Mouse (Mus musculus): ENCODE results near the gene Zcchc14. TPM values are rescaled to one million over a fixed set of nuclear protein-coding genes. Genes with fewer than 3 reads are reported as not detected.

Zcchc14 gene
- polyA plus RNA-seq, 2 experiments: 22.4 to 37.9 TPM

GRCm38 (mm10) chr8:121593293-121593692, 59.4 kb downstream of the Zcchc14 start:
- Histone ChIP-seq H3K27ac (replicated peaks; ENCODE audit: low read depth, low read length) (no peak overlapping the region), H3K9ac (ENCODE audit: low read depth, low read length, severe bottlenecking) (no peak overlapping the region), H3K27me3 (ENCODE audit: control insufficient read depth, insufficient read depth, low read length) (no peaks in the 10 kb centered on the region), H3K9me3 (ENCODE audit: control insufficient read depth, low read length) (no peaks in the 10 kb centered on the region), H3K4me3 (replicated peaks; ENCODE audit: low read length) (no peak overlapping the region), H3K4me1 (ENCODE audit: control insufficient read depth, insufficient read depth, low read length) (peaks cover 11% of the 10 kb centered on the region), H3K36me3 (ENCODE audit: control insufficient read depth, insufficient read depth, low read length) (peaks cover 38% of the 10 kb centered on the region), H3K4me2 (replicated peaks; ENCODE audit: low read depth, low read length, severe bottlenecking) (no peak overlapping the region)
- DNase-seq (ENCODE audit: low spot score): no peak
- 96% methylated on average over 5 of the region's 5 CpGs for WGBS
- ATAC-seq (ENCODE audit: low FRiP score, low read depth): no peak
- TF ChIP-seq POLR2A (IDR thresholded peaks at IDR 0.05; ENCODE audit: borderline replicate concordance, extremely low read depth, insufficient read depth, insufficient read length): no peak

DNA sequence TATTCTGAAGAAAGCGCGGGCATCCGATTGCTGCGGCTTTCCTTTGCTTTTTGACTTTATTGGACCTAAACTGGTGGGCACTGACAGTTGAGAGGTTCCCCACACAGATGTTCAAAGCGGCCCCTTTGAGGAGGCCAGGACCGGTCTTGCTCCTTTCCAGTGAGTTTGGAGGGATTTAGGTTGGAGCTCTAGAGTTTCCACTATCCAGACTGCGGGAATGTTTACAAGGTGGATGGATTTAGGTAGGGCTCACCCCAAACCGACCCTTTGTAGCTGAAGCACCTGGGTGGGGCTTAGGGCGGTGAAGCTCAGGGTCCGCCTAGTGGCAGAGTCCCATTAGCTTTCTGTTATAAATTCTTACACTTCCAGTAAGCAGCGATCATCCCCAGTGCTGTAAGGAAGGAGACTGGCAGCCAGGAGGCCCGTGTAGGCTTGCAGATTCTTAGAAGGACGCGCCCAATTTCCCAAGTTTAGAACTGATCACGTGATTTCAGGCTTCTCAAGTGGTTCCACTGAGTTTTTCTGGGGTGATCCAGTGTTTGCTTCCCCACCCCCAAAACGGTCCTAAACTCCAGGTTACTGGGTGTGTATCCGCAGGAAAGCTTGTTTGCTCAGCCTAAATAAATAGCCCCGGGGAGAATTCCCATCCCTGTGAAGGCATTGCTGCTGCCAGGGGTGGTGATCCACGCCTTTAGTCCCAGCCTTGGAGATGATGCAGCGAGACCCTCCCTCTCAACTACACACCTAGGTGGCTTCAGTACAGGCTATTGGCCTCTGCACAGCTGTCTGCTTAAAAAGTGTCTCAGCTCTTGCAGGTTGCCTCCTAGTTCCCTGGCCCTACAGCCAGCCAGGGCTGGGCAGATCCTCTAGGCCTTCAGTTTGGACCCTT, 61.3 kb downstream of the Zcchc14 start:
- TF ChIP-seq POLR2A (IDR thresholded peaks at IDR 0.05; ENCODE audit: borderline replicate concordance, extremely low read depth, insufficient read depth, insufficient read length): no peak
- peaks cover 11% of the 10 kb centered on the region for H3K4me1 ChIP-seq (ENCODE audit: control insufficient read depth, insufficient read depth, low read length)
- H3K9ac ChIP-seq (ENCODE audit: low read depth, low read length, severe bottlenecking): peak overlapping the region; percentile 89
- peak overlapping the region; percentile 73; the same call in 1 of the 2 replicates for H3K27ac ChIP-seq (replicated peaks; ENCODE audit: low read depth, low read length)
- DNase-seq (ENCODE audit: low spot score) (peak; percentile 67), ATAC-seq (ENCODE audit: low FRiP score, low read depth) (no peak)
- WGBS: 12% methylated on average over 20 of the region's 20 CpGs
- peak overlapping the region; percentile 86 for H3K4me3 ChIP-seq (replicated peaks; ENCODE audit: low read length)
- H3K27me3 ChIP-seq (ENCODE audit: control insufficient read depth, insufficient read depth, low read length): no peaks in the 10 kb centered on the region
- peaks cover 23% of the 10 kb centered on the region for H3K36me3 ChIP-seq (ENCODE audit: control insufficient read depth, insufficient read depth, low read length)
- no peaks in the 10 kb centered on the region for H3K9me3 ChIP-seq (ENCODE audit: control insufficient read depth, low read length)
- H3K4me2 ChIP-seq (replicated peaks; ENCODE audit: low read depth, low read length, severe bottlenecking): peak overlapping the region; percentile 93

- peaks cover 19% of the 10 kb centered on the region for H3K36me3 ChIP-seq (ENCODE audit: control insufficient read depth, insufficient read depth, low read length)
- H3K9me3 ChIP-seq (ENCODE audit: control insufficient read depth, low read length): no peaks in the 10 kb centered on the region
- peak within 1 kb of the TSS; percentile 73 for H3K27ac ChIP-seq (replicated peaks; ENCODE audit: low read depth, low read length)
- peaks cover 11% of the 10 kb centered on the region for H3K4me1 ChIP-seq (ENCODE audit: control insufficient read depth, insufficient read depth, low read length)
- ATAC-seq (ENCODE audit: low FRiP score, low read depth) (peak; percentile 88), DNase-seq (ENCODE audit: low spot score) (peak; percentile 94)
- H3K4me2 ChIP-seq (replicated peaks; ENCODE audit: low read depth, low read length, severe bottlenecking): peak within 1 kb of the TSS; percentile 93
- WGBS: under 1% methylated on average over 81 of the region's 94 CpGs
- peak; percentile 86; the same call in 1 of the 2 replicates for TF ChIP-seq POLR2A (IDR thresholded peaks at IDR 0.05; ENCODE audit: borderline replicate concordance, extremely low read depth, insufficient read depth, insufficient read length)
- peak within 1 kb of the TSS; percentile 86 for H3K4me3 ChIP-seq (replicated peaks; ENCODE audit: low read length)
- H3K27me3 ChIP-seq (ENCODE audit: control insufficient read depth, insufficient read depth, low read length): no peaks in the 10 kb centered on the region
- H3K9ac ChIP-seq (ENCODE audit: low read depth, low read length, severe bottlenecking): peak within 1 kb of the TSS; percentile 89
These were observed 62.2 kb downstream of the Zcchc14 start, which contains the start of gene Map1lc3b for GRCm38 (mm10) chr8:121590203-121591177. TSS of gene Map1lc3b (plus strand) at chr8:121590361.

GRCm38 (mm10) chr8:121589205-121589726, 63.4 kb downstream of the Zcchc14 start:
- no peak for TF ChIP-seq POLR2A (IDR thresholded peaks at IDR 0.05; ENCODE audit: borderline replicate concordance, extremely low read depth, insufficient read depth, insufficient read length)
- Histone ChIP-seq H3K9ac (ENCODE audit: low read depth, low read length, severe bottlenecking) (no peak overlapping the region), H3K4me3 (replicated peaks; ENCODE audit: low read length) (no peak overlapping the region), H3K27ac (replicated peaks; ENCODE audit: low read depth, low read length) (no peak overlapping the region), H3K27me3 (ENCODE audit: control insufficient read depth, insufficient read depth, low read length) (no peaks in the 10 kb centered on the region), H3K36me3 (ENCODE audit: control insufficient read depth, insufficient read depth, low read length) (peaks cover 10% of the 10 kb centered on the region), H3K9me3 (ENCODE audit: control insufficient read depth, low read length) (no peaks in the 10 kb centered on the region), H3K4me1 (ENCODE audit: control insufficient read depth, insufficient read depth, low read length) (peaks cover 17% of the 10 kb centered on the region), H3K4me2 (replicated peaks; ENCODE audit: low read depth, low read length, severe bottlenecking) (no peak overlapping the region)
- no peak for ATAC-seq (ENCODE audit: low FRiP score, low read depth)
- WGBS: 57% methylated on average over 2 of the region's 2 CpGs
- no peak for DNase-seq (ENCODE audit: low spot score)

GRCm38 (mm10) chr8:121588750-121589149, 64.0 kb downstream of the Zcchc14 start:
- Histone ChIP-seq H3K36me3 (ENCODE audit: control insufficient read depth, insufficient read depth, low read length) (peaks cover 5% of the 10 kb centered on the region), H3K9ac (ENCODE audit: low read depth, low read length, severe bottlenecking) (no peak overlapping the region), H3K9me3 (ENCODE audit: control insufficient read depth, low read length) (no peaks in the 10 kb centered on the region), H3K27ac (replicated peaks; ENCODE audit: low read depth, low read length) (no peak overlapping the region), H3K4me3 (replicated peaks; ENCODE audit: low read length) (no peak overlapping the region), H3K4me1 (ENCODE audit: control insufficient read depth, insufficient read depth, low read length) (peaks cover 17% of the 10 kb centered on the region), H3K27me3 (ENCODE audit: control insufficient read depth, insufficient read depth, low read length) (no peaks in the 10 kb centered on the region), H3K4me2 (replicated peaks; ENCODE audit: low read depth, low read length, severe bottlenecking) (no peak overlapping the region)
- ATAC-seq (ENCODE audit: low FRiP score, low read depth) (no peak), DNase-seq (ENCODE audit: low spot score) (no peak)
- TF ChIP-seq POLR2A (IDR thresholded peaks at IDR 0.05; ENCODE audit: borderline replicate concordance, extremely low read depth, insufficient read depth, insufficient read length): no peak
- 95% methylated on average over 4 of the region's 4 CpGs for WGBS

Measured in limb, embryonic 14.5 days (tissue).